Mouse (Mus musculus) liver, embryonic 11.5 days (tissue): ENCODE measurements around the gene Slc35g1. TPM values are rescaled to one million over a fixed set of nuclear protein-coding genes. Genes with fewer than 3 reads are reported as not detected.

Experiments used
- ATAC-seq: fragments of 200-750 bp; cut with Nextera tagmentation; replicated peaks from 2 replicates; pipeline ENCODE4 v1.8.0; 2017; ENCODE audit warnings: moderate number of reproducible peaks, mild to moderate bottlenecking, moderate TSS enrichment, moderate library complexity; ENCODE audit not compliant: low FRiP score
- DNase-seq: peaks from one replicate; pipeline ENCODE4 v3.0.0-alpha.2; 2017; ENCODE audit warnings: low spot score
- H3K27ac ChIP-seq: fragments of 300-500 bp; sonication (generic); 2 replicates; pipeline ENCODE4 v1.5.1; 2014; ENCODE audit warnings: mild to moderate bottlenecking, low read depth, low read length, control low read depth
- H3K27me3 ChIP-seq: fragments of 300-500 bp; sonication (generic); replicated peaks from 2 replicates; pipeline ENCODE4 v1.6.1; 2014; ENCODE audit warnings: low read length, mixed read lengths; ENCODE audit not compliant: control insufficient read depth, insufficient read depth
- H3K36me3 ChIP-seq: fragments of 300-500 bp; sonication (generic); 2 replicates; pipeline ENCODE4 v1.6.1; 2014; ENCODE audit warnings: mild to moderate bottlenecking, low read length, moderate library complexity, mixed read lengths; ENCODE audit not compliant: control insufficient read depth, insufficient read depth
- H3K4me1 ChIP-seq: fragments of 300-500 bp; sonication (generic); replicated peaks from 2 replicates; pipeline ENCODE4 v1.6.1; 2014; ENCODE audit warnings: low read length, mixed read lengths; ENCODE audit not compliant: control insufficient read depth, insufficient read depth
- H3K4me2 ChIP-seq: fragments of 300-500 bp; sonication (generic); 2 replicates; pipeline ENCODE4 v1.6.1; 2014; ENCODE audit warnings: mild to moderate bottlenecking, control low read depth, moderate library complexity
- H3K4me3 ChIP-seq: fragments of 300-500 bp; sonication (generic); 2 replicates; pipeline ENCODE4 v1.5.1; 2014; ENCODE audit warnings: low read depth, low read length, control low read depth
- H3K9ac ChIP-seq: fragments of 300-500 bp; sonication (generic); 2 replicates; pipeline ENCODE4 v1.6.1; 2014; ENCODE audit warnings: low read depth, low read length, control low read depth
- H3K9me3 ChIP-seq: fragments of 300-500 bp; sonication (generic); 2 replicates; pipeline ENCODE4 v1.6.1; 2016; ENCODE audit warnings: low read length, inconsistent platforms, mixed read lengths; ENCODE audit not compliant: control insufficient read depth
- WGBS: fragments of 180-500 bp; shearing (Covaris S2); extraction: QIAGEN DNeasy Blood & Tissue Kit; methylation state at CpG from one replicate; pipeline ENCODE4 v1.1.7; 2014; 5-methylcytosine and 5-hydroxymethylcytosine counted together
- polyA plus RNA-seq: library from polyadenylated mRNA; unstranded; fragments of >200 nt; fragmentation: Nextera tagmentation; extraction: Ambion mirVana; gene quantifications from 2 replicates; pipeline ENCODE4 v1.2.1, GENCODE M21; 2014

The Slc35g1 gene
- polyA plus RNA-seq, 1 experiment from 2014 or later, result 9.4 TPM

DNA sequence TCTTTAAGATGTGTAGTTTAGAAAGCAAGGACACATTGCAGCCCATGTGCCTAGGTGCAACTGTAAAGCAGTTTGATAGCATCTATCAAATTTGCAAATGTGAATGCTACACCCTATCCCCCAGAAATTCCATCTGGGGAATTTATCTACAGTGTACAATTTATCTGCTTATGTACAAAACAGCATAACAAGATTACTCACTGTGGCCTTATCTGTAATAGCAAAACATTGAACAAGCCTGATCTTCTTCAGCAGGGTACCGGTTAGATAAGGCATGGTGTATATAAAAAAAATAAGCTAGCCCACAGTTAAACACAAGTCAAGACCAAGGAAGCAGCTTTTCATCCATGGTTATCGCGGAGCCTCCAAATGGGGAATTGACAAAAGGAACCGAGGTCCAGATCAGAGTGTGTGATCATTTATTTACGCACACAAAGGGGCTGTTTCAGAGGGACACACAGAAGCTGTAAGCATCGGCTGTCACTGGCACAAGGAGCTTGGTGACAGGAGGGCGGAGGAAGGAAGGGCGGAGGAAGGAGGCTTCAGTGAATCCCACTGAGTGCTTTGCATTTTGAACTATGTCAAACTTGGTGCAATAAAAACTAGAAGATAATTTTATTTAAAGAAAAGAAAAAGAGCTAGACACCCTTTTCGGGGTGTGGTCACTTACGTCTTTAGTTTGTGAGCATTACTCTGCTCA lies 14.7 kb downstream of the Slc35g1 start:
- no peak overlapping the region for H3K9ac ChIP-seq

GRCm38 (mm10) chr19:38413861-38414260 lies 18.1 kb downstream of the Slc35g1 start:
- Histone ChIP-seq H3K9me3 (no peaks in the 10 kb centered on the region), H3K36me3 (no peaks in the 10 kb centered on the region), H3K4me1 (no peaks in the 10 kb centered on the region), H3K4me3 (no peak overlapping the region), H3K9ac (no peak overlapping the region), H3K27me3 (no peaks in the 10 kb centered on the region), H3K4me2 (no peak overlapping the region), H3K27ac (no peak overlapping the region)
- no peak for ATAC-seq
- no peak for DNase-seq
- WGBS, result 82% methylated on average over 6 of the region's 6 CpGs

More for the DNA sequence above, 14.7 kb downstream of the Slc35g1 start:
- Histone ChIP-seq H3K27me3 (no peaks in the 10 kb centered on the region), H3K9me3 (no peaks in the 10 kb centered on the region), H3K4me1 (no peaks in the 10 kb centered on the region), H3K4me2 (no peak overlapping the region), H3K4me3 (no peak overlapping the region), H3K27ac (no peak overlapping the region), H3K36me3 (no peaks in the 10 kb centered on the region)
- ATAC-seq, result peak; percentile 79
- no peak for DNase-seq
- 81% methylated on average over 10 of the region's 10 CpGs for WGBS

DNA sequence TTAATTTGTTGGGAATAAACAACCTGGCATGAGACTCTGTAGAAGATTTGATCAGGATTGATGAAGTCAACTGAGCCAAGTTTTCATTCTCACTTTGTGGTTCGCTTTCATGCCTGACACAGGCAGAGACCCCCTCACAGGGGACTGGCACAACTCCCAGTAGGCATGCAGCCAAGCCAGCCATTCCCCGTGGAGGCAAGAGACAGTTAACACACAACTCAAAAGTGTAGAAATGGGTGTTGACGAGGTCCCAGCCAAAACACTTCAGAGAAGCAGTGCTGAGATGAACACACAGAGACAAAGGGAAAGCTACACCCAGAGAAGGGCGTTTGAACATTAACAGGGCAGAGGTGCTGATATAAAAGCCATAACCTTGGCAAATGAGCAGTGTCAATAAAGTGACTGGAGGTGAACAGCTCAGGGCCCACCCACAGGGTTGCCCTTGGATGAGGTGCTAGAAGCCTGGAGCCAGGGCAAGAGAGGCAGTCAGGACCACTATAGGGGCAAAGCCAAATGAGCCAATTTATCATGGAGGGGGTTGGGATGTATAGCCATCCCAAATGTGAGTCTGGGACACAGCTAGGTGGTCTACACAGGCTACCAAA lies 23.1 kb downstream of the Slc35g1 start:
- Histone ChIP-seq H3K9ac (no peak overlapping the region), H3K27ac (no peak overlapping the region), H3K9me3 (no peaks in the 10 kb centered on the region), H3K4me3 (no peak overlapping the region), H3K4me1 (no peaks in the 10 kb centered on the region), H3K36me3 (no peaks in the 10 kb centered on the region), H3K27me3 (no peaks in the 10 kb centered on the region), H3K4me2 (no peak overlapping the region)
- no peak for DNase-seq
- WGBS, result 71% methylated on average over 4 of the region's 4 CpGs
- no peak for ATAC-seq

DNA sequence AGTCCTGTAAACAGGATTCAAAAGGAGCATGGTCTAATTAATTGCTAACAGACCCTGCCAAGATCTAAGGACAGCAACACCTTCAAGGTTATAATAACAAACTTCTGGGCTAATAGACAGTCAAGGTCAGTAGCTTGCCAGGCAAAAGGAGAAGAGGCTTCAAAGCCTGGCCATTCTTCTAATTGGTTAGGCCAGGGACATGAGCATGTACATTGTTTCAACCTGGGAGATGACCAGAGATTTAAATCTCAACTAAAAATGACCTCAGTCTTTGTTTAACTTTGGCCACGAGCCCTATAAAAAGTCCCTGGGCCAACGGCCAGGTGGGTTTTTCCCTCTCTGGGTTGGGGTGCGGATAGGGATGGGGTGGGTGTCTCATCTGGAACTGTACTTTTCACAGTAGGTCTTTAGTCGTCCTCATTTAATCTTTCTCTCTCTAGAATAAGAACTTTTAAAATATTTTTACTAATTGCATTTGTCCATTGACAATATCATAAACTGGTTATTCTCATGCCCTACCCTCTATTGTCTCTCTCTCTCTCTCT lies 25.0 kb downstream of the Slc35g1 start:
- H3K9ac ChIP-seq, result no peak overlapping the region
- no peaks in the 10 kb centered on the region for H3K27me3 ChIP-seq
- 69% methylated on average over 4 of the region's 4 CpGs for WGBS
- no peak overlapping the region for H3K4me2 ChIP-seq
- no peak overlapping the region for H3K4me3 ChIP-seq
- no peaks in the 10 kb centered on the region for H3K9me3 ChIP-seq
- DNase-seq (no peak), ATAC-seq (no peak)
- H3K36me3 ChIP-seq, result no peaks in the 10 kb centered on the region
- no peaks in the 10 kb centered on the region for H3K4me1 ChIP-seq
- no peak overlapping the region for H3K27ac ChIP-seq

GRCm38 (mm10) chr19:38421436-38421835 lies 25.7 kb downstream of the Slc35g1 start:
- 64% methylated on average over 7 of the region's 7 CpGs for WGBS
- H3K9ac ChIP-seq, result no peak overlapping the region
- H3K4me1 ChIP-seq, result no peaks in the 10 kb centered on the region
- H3K4me2 ChIP-seq, result no peak overlapping the region
- H3K9me3 ChIP-seq, result no peaks in the 10 kb centered on the region
- ATAC-seq, result no peak
- H3K27ac ChIP-seq, result no peak overlapping the region
- DNase-seq, result no peak
- H3K27me3 ChIP-seq, result no peaks in the 10 kb centered on the region
- no peak overlapping the region for H3K4me3 ChIP-seq
- no peaks in the 10 kb centered on the region for H3K36me3 ChIP-seq

DNA sequence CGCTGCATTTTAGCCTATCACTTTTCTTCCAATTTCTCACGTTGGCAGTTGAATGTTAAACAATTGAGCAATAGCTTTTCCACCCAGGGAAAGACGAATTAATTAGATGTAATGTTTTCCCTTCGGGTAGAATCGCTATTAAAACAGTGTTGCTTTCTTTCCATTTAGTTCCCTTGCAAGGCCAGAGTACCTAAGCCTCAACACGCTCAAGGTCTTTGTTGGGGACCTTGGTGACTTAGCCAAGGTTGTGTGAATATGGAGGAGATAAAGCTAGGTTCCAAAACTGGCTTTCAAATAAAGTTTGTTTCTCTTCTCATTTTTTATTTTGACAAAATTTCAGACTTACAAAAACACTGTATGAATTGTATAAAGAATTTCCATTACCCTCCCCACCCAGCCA lies 27.1 kb downstream of the Slc35g1 start:
- ATAC-seq, result no peak

DNA sequence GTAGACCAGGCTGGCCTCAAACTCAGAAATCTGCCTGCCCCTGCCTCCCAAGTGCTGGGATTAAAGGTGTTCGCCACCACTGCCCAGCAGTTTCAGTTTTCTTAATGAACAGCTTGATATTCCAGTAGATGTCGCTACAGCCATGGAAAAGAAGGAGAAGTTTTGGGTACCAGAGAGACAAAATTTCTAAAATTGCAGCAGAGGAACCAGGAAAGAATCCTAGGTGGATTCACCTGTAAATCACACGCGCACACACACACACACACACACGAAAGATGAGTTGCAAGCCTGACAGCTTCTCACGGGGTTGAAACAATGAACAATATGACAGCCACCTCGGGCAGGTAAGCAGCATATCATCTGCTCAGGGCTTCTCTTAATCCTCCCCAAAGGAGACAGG lies 28.1 kb downstream of the Slc35g1 start:
- H3K4me3 ChIP-seq, result no peak overlapping the region
- no peaks in the 10 kb centered on the region for H3K4me1 ChIP-seq
- no peak overlapping the region for H3K27ac ChIP-seq
- no peaks in the 10 kb centered on the region for H3K27me3 ChIP-seq
- H3K4me2 ChIP-seq, result no peak overlapping the region
- H3K9ac ChIP-seq, result no peak overlapping the region
- no peaks in the 10 kb centered on the region for H3K9me3 ChIP-seq
- H3K36me3 ChIP-seq, result no peaks in the 10 kb centered on the region
- DNase-seq (no peak), ATAC-seq (no peak)
- WGBS, result 45% methylated on average over 7 of the region's 7 CpGs

More for the DNA sequence above, 27.1 kb downstream of the Slc35g1 start:
- Histone ChIP-seq H3K9ac (no peak overlapping the region), H3K27me3 (no peaks in the 10 kb centered on the region), H3K4me1 (no peaks in the 10 kb centered on the region), H3K27ac (no peak overlapping the region), H3K9me3 (no peaks in the 10 kb centered on the region), H3K4me2 (no peak overlapping the region), H3K4me3 (no peak overlapping the region), H3K36me3 (no peaks in the 10 kb centered on the region)
- WGBS, result 54% methylated on average over 6 of the region's 6 CpGs
- no peak for DNase-seq

DNA sequence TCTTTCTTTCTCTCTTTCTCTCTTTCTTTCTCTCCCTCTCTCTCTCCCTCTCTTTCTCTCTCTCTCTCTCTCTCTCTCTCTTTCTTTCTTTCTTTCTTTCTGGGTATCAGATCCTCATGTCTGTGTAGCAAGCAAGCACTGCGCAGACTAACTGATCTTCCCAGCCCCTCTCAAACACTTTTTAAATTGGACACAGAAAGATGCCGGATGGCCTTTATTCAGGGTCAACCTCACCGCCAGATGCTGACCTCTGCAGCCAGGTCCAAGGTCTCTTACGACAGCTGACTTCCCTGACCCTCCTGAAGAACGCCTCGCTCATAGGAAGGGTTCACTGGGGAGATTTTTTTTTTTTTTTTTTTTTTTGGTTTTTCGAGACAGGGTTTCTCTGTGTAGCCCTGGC lies 28.8 kb downstream of the Slc35g1 start:
- 80% methylated on average over 6 of the region's 7 CpGs for WGBS
- no peaks in the 10 kb centered on the region for H3K4me1 ChIP-seq
- H3K36me3 ChIP-seq, result no peaks in the 10 kb centered on the region
- DNase-seq (no peak), ATAC-seq (no peak)
- H3K9ac ChIP-seq, result no peak overlapping the region
- no peaks in the 10 kb centered on the region for H3K9me3 ChIP-seq
- H3K27me3 ChIP-seq, result no peaks in the 10 kb centered on the region
- no peak overlapping the region for H3K4me2 ChIP-seq
- H3K27ac ChIP-seq, result no peak overlapping the region
- H3K4me3 ChIP-seq, result no peak overlapping the region

DNA sequence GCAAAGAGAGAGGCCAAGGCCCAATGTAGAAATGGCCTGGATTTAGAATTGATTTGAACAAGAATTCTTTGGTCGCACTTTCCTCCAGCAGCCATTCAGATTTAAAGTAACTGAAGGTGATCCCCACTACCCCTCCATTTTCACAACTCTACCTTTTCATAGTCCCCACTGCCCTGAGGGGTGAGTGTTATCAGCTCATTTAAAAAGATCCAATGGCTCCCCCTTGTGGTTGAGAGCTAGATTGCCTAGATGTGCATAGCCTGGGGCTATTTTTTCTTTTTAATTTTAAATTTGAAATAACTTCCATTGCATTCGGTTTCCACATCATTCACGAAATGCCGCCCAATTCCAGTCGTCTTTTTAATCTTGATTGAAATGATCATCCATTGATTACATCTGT lies 33.5 kb downstream of the Slc35g1 start:
- no peaks in the 10 kb centered on the region for H3K36me3 ChIP-seq
- peak; percentile 34 for DNase-seq
- H3K4me1 ChIP-seq, result no peaks in the 10 kb centered on the region
- H3K27ac ChIP-seq, result no peak overlapping the region
- no peak overlapping the region for H3K4me2 ChIP-seq
- no peak overlapping the region for H3K9ac ChIP-seq
- no peak for ATAC-seq
- H3K9me3 ChIP-seq, result no peaks in the 10 kb centered on the region
- no peaks in the 10 kb centered on the region for H3K27me3 ChIP-seq
- no peak overlapping the region for H3K4me3 ChIP-seq
- WGBS, result 33% methylated on average over 5 of the region's 5 CpGs
